Mouse (Mus musculus) ES-E14 (cell line): ENCODE data around the gene Mgll.

Experiments used
- CHD2 ChIP-seq: IDR thresholded peaks from 2 replicates; pipeline ENCODE4 v1.6.1; 2014; ENCODE audit warnings: mild to moderate bottlenecking, low read depth, low read length, inconsistent platforms
- HCFC1 ChIP-seq: IDR thresholded peaks from 2 replicates; pipeline ENCODE4 v1.6.1; 2012; ENCODE audit warnings: low read length, inconsistent platforms, borderline replicate concordance; ENCODE audit not compliant: insufficient read depth
- MAFK ChIP-seq: IDR thresholded peaks from 2 replicates; pipeline ENCODE4 v1.6.1; 2014; ENCODE audit warnings: mild to moderate bottlenecking, low read depth, low read length, inconsistent platforms; ENCODE audit not compliant: insufficient read depth
- ZC3H11A ChIP-seq: IDR thresholded peaks from 2 replicates; pipeline ENCODE4 v1.6.1; 2012; ENCODE audit warnings: low read depth, mild to moderate bottlenecking, inconsistent platforms, low read length, borderline replicate concordance
- ZNF384 ChIP-seq: IDR thresholded peaks from 2 replicates; pipeline ENCODE4 v1.6.1; 2012; ENCODE audit warnings: low read depth, low read length, inconsistent platforms

- TF ChIP-seq CHD2 (no peak), MAFK (no peak), ZNF384 (no peak), ZC3H11A (no peak), HCFC1 (no peak)
These were observed 150.0 kb downstream of the Mgll start for GRCm38 (mm10) chr6:88873965-88874867.
